Mouse (Mus musculus) stomach, embryonic 15.5 days (tissue): ENCODE measurements around the gene Tmem232. TPM values are rescaled to one million over a fixed set of nuclear protein-coding genes. Genes with fewer than 3 reads are reported as not detected.

ENCODE experiments used
- ATAC-seq: fragments of 200-750 bp; cut with Nextera tagmentation; 2 replicates; pipeline ENCODE4 v1.8.0; 2017; ENCODE audit warnings: low read depth, moderate number of reproducible peaks, moderate TSS enrichment; ENCODE audit not compliant: insufficient read depth, low FRiP score
- H3K27ac ChIP-seq: fragments of 300-500 bp; sonication (generic); 2 replicates; pipeline ENCODE4 v1.5.1; 2015; ENCODE audit warnings: mild to moderate bottlenecking, inconsistent platforms
- H3K27me3 ChIP-seq: fragments of 300-500 bp; sonication (generic); replicated peaks from 2 replicates; pipeline ENCODE4 v1.6.1; 2015; ENCODE audit warnings: inconsistent platforms
- H3K36me3 ChIP-seq: fragments of 300-500 bp; sonication (generic); 2 replicates; pipeline ENCODE4 v1.6.1; 2015; ENCODE audit warnings: inconsistent platforms
- H3K4me1 ChIP-seq: fragments of 300-500 bp; sonication (generic); 2 replicates; pipeline ENCODE4 v1.6.1; 2015; ENCODE audit warnings: inconsistent platforms
- H3K4me2 ChIP-seq: fragments of 300-500 bp; sonication (generic); 2 replicates; pipeline ENCODE4 v1.6.1; 2015; ENCODE audit warnings: mild to moderate bottlenecking, inconsistent platforms
- H3K4me3 ChIP-seq: fragments of 300-500 bp; sonication (generic); replicated peaks from 2 replicates; pipeline ENCODE4 v1.5.1; 2015; ENCODE audit warnings: inconsistent platforms
- H3K9ac ChIP-seq: fragments of 300-500 bp; sonication (generic); 2 replicates; pipeline ENCODE4 v1.6.1; 2015; ENCODE audit warnings: inconsistent platforms
- H3K9me3 ChIP-seq: fragments of 300-500 bp; sonication (generic); 2 replicates; pipeline ENCODE4 v1.6.1; 2016; ENCODE audit warnings: inconsistent platforms
- WGBS: fragments of 180-500 bp; shearing (Covaris S2); methylation state at CpG from one replicate; pipeline ENCODE4 v1.1.7; 2015; 5-methylcytosine and 5-hydroxymethylcytosine counted together
- polyA plus RNA-seq: library from polyadenylated mRNA; unstranded; fragments of >200 nt; fragmentation: Nextera tagmentation; extraction: Ambion mirVana; gene quantifications from 2 replicates; pipeline ENCODE4 v1.2.1, GENCODE M21; 2015

Gene Tmem232
- 0.08 TPM in 1 of 2 replicates, not detected in the other for polyA plus RNA-seq

- Histone ChIP-seq H3K9ac (no peak within 1 kb of the TSS), H3K4me3 (peak within 1 kb of the TSS; percentile 21), H3K36me3 (no peaks in the 10 kb centered on the region), H3K27me3 (no peaks in the 10 kb centered on the region), H3K4me2 (peak within 1 kb of the TSS; percentile 56), H3K4me1 (no peaks in the 10 kb centered on the region), H3K9me3 (no peaks in the 10 kb centered on the region), H3K27ac (no peak within 1 kb of the TSS)
- WGBS, result 17% methylated on average over 26 of the region's 26 CpGs
- ATAC-seq, result peak; percentile 70; the same call in 1 of the 2 replicates
Observed at GRCm38 (mm10) chr17:65540441-65541272, at the start of gene Tmem232. Gene Tmem232 (minus strand): TSS chr17:65540782.

GRCm38 (mm10) chr17:65586892-65587291 lies 46.3 kb upstream of the Tmem232 start:
- no peaks in the 10 kb centered on the region for H3K4me1 ChIP-seq
- no peak for ATAC-seq
- no peaks in the 10 kb centered on the region for H3K9me3 ChIP-seq
- 84% methylated on average over 3 of the region's 3 CpGs for WGBS
- H3K9ac ChIP-seq, result no peak overlapping the region
- no peak overlapping the region for H3K4me2 ChIP-seq
- 0 out of 2 replicates have a peak, but pooled peaks cover 8% of the 10 kb centered on the region for H3K36me3 ChIP-seq
- H3K27me3 ChIP-seq, result no peaks in the 10 kb centered on the region
- H3K4me3 ChIP-seq, result no peak overlapping the region
- H3K27ac ChIP-seq, result no peak overlapping the region

DNA sequence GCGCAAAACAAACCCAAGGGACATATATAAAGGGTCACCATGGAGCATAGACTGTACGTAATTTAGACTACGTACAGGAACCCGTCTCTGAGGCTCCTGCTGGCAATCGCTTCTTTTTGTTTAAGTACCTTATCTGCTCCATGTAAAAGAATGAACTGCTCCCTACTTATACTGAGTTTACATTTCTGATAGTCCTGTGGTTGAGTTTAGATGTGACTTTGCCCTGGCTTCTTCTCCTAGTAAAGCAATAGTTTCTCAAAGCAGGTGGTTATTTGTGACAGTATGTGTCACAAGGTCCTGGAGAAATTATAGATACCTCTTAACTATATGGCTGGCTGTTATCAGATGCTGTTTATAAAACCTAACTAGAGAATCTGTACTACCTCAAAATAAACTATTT lies 40.9 kb upstream of the Tmem232 start:
- WGBS, result 83% methylated on average over 5 of the region's 5 CpGs
- ATAC-seq, result no peak
- no peak overlapping the region for H3K27ac ChIP-seq

DNA sequence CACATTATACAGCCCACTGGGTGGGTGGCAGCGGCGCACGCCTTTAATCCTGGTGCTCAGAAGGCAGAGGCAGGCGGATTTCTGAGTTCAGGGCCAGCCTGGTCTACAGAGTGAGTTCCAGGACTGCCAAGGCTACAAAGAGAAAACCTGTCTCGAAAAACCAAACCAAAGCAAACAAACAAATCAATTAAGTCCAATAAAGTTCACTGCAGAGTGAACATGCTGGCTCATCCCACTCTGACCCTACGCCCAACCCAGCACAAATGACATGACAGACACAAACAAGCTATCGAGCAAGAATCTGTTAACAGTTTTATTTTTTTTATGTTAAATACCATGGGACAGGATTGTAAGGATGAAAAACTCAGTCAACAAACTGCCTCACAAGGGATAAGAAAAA lies 39.2 kb upstream of the Tmem232 start:
- Histone ChIP-seq H3K4me2 (no peak overlapping the region), H3K4me3 (no peak overlapping the region), H3K36me3 (peaks cover 21% of the 10 kb centered on the region; the same call in 1 of the 2 replicates), H3K27ac (no peak overlapping the region), H3K9ac (no peak overlapping the region), H3K9me3 (no peaks in the 10 kb centered on the region), H3K27me3 (no peaks in the 10 kb centered on the region), H3K4me1 (no peaks in the 10 kb centered on the region)
- ATAC-seq, result no peak
- WGBS, result 93% methylated on average over 7 of the region's 7 CpGs

More for the DNA sequence above, 40.9 kb upstream of the Tmem232 start:
- Histone ChIP-seq H3K4me1 (no peaks in the 10 kb centered on the region), H3K9ac (no peak overlapping the region), H3K36me3 (peaks cover 21% of the 10 kb centered on the region; the same call in 1 of the 2 replicates), H3K4me2 (no peak overlapping the region), H3K4me3 (no peak overlapping the region), H3K27me3 (no peaks in the 10 kb centered on the region), H3K9me3 (no peaks in the 10 kb centered on the region)

DNA sequence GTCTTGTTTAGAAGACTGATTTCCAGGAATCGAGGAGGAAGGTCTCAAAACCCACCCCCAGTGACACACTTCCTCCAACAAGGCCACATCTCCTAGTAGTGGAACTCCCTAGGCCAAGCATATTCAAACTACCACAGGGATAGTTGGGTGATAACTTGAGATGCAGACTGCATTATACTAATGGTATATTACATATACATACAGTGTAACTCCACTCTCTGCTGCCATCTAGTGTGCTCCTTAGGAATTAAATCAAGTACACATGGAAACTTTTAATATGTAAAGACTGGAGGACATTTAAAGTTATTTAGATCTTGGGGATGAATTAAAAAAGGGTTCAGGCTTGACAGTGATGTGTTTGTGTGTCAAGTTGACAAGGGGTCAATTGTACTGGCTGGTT lies 34.8 kb upstream of the Tmem232 start:
- Histone ChIP-seq H3K4me2 (no peak overlapping the region), H3K4me3 (no peak overlapping the region), H3K36me3 (peaks cover 10% of the 10 kb centered on the region; the same call in 1 of the 2 replicates), H3K27me3 (no peaks in the 10 kb centered on the region), H3K27ac (no peak overlapping the region), H3K4me1 (no peaks in the 10 kb centered on the region), H3K9ac (no peak overlapping the region), H3K9me3 (no peaks in the 10 kb centered on the region)
- no peak for ATAC-seq
- WGBS, result 71% methylated on average over 1 of the region's 1 CpGs

- Histone ChIP-seq H3K27ac (no peak overlapping the region), H3K9ac (no peak overlapping the region), H3K4me2 (no peak overlapping the region), H3K4me1 (no peaks in the 10 kb centered on the region), H3K36me3 (peaks cover 8% of the 10 kb centered on the region; the same call in 1 of the 2 replicates), H3K4me3 (no peak overlapping the region), H3K27me3 (no peaks in the 10 kb centered on the region), H3K9me3 (no peaks in the 10 kb centered on the region)
- ATAC-seq, result no peak
- WGBS, result 79% methylated on average over 8 of the region's 8 CpGs
Observed at GRCm38 (mm10) chr17:65574850-65575249, 34.3 kb upstream of the Tmem232 start.

- no peak for ATAC-seq
- Histone ChIP-seq H3K4me2 (no peak overlapping the region), H3K9me3 (no peaks in the 10 kb centered on the region), H3K36me3 (no peaks in the 10 kb centered on the region), H3K9ac (no peak overlapping the region), H3K27ac (no peak overlapping the region), H3K4me1 (no peaks in the 10 kb centered on the region), H3K27me3 (no peaks in the 10 kb centered on the region), H3K4me3 (no peak overlapping the region)
- 81% methylated on average over 9 of the region's 9 CpGs for WGBS
Observed at GRCm38 (mm10) chr17:65571866-65572265, 31.3 kb upstream of the Tmem232 start.

- H3K27me3 ChIP-seq, result no peaks in the 10 kb centered on the region
- no peak overlapping the region for H3K4me2 ChIP-seq
- no peaks in the 10 kb centered on the region for H3K9me3 ChIP-seq
- H3K4me1 ChIP-seq, result no peaks in the 10 kb centered on the region
- H3K9ac ChIP-seq, result no peak overlapping the region
- ATAC-seq, result no peak
- WGBS, result 77% methylated on average over 8 of the region's 8 CpGs
- no peak overlapping the region for H3K27ac ChIP-seq
- H3K36me3 ChIP-seq, result no peaks in the 10 kb centered on the region
- H3K4me3 ChIP-seq, result no peak overlapping the region
Observed at GRCm38 (mm10) chr17:65571466-65571865, 30.9 kb upstream of the Tmem232 start.

DNA sequence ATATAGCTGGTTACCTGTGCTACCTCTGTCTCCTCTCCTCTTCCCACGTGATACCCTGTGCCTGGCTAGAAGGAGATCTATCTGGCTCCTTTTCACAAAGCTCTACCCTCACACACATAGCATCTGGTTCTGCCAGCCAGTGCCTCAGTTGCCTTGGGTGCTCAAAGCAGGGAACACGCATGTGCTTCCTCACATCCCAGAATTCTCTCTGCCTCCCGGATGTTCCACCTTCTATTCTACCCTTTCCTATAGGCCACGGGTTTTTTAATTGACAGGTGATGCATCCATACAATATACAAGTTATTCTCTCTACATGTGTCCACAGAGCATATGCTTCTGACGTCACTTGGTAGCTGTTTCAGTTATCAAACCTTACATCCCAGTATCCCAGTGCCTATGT lies 23.6 kb upstream of the Tmem232 start:
- no peaks in the 10 kb centered on the region for H3K4me1 ChIP-seq
- no peak overlapping the region for H3K4me2 ChIP-seq
- H3K9ac ChIP-seq, result no peak overlapping the region
- H3K9me3 ChIP-seq, result no peaks in the 10 kb centered on the region
- no peak overlapping the region for H3K4me3 ChIP-seq
- H3K27me3 ChIP-seq, result no peaks in the 10 kb centered on the region
- no peak for ATAC-seq
- no peaks in the 10 kb centered on the region for H3K36me3 ChIP-seq
- WGBS, result 73% methylated on average over 5 of the region's 5 CpGs
- no peak overlapping the region for H3K27ac ChIP-seq

DNA sequence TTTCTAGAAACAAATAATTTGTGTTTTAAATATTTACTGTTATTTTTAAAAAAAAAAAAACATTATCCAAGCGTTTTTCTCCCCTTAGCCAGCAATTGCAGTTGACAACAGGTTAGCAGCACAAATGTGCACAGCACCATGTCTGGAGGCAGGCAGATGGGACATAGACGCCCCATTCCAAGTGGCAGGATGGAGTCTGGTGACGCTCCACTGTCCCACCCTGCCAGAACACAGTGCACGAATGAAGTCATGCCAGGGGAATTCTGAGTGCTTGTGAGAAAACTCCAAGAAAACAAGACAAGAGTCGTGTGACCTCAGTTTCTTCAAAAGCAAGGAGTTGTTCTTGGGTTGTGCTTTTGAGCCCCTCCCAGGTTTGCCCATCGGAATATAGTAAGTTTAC lies 22.8 kb upstream of the Tmem232 start:
- Histone ChIP-seq H3K36me3 (no peaks in the 10 kb centered on the region), H3K9me3 (no peaks in the 10 kb centered on the region), H3K27ac (no peak overlapping the region), H3K27me3 (no peaks in the 10 kb centered on the region), H3K9ac (no peak overlapping the region), H3K4me2 (no peak overlapping the region), H3K4me3 (no peak overlapping the region), H3K4me1 (no peaks in the 10 kb centered on the region)
- no peak for ATAC-seq
- 51% methylated on average over 6 of the region's 6 CpGs for WGBS

- ATAC-seq, result peak; percentile 32; the same call in 1 of the 2 replicates
- H3K36me3 ChIP-seq, result no peaks in the 10 kb centered on the region
- H3K27ac ChIP-seq, result no peak overlapping the region
- no peak overlapping the region for H3K4me2 ChIP-seq
- no peaks in the 10 kb centered on the region for H3K4me1 ChIP-seq
- H3K9ac ChIP-seq, result no peak overlapping the region
- H3K4me3 ChIP-seq, result no peak overlapping the region
- no peaks in the 10 kb centered on the region for H3K9me3 ChIP-seq
- under 1% methylated on average over 5 of the region's 5 CpGs for WGBS
- H3K27me3 ChIP-seq, result no peaks in the 10 kb centered on the region
Observed at GRCm38 (mm10) chr17:65562761-65563160, 22.2 kb upstream of the Tmem232 start.

GRCm38 (mm10) chr17:65561361-65562015 lies 20.9 kb upstream of the Tmem232 start:
- H3K4me1 ChIP-seq, result no peaks in the 10 kb centered on the region
- no peak overlapping the region for H3K4me2 ChIP-seq
- no peaks in the 10 kb centered on the region for H3K36me3 ChIP-seq
- no peak overlapping the region for H3K9ac ChIP-seq
- WGBS, result 43% methylated on average over 6 of the region's 6 CpGs
- no peaks in the 10 kb centered on the region for H3K27me3 ChIP-seq
- H3K27ac ChIP-seq, result no peak overlapping the region
- H3K9me3 ChIP-seq, result no peaks in the 10 kb centered on the region
- no peak overlapping the region for H3K4me3 ChIP-seq
- ATAC-seq, result no peak
